9 mouse cellular contexts compared by ENCODE assay signal in the genomic region with DNA sequence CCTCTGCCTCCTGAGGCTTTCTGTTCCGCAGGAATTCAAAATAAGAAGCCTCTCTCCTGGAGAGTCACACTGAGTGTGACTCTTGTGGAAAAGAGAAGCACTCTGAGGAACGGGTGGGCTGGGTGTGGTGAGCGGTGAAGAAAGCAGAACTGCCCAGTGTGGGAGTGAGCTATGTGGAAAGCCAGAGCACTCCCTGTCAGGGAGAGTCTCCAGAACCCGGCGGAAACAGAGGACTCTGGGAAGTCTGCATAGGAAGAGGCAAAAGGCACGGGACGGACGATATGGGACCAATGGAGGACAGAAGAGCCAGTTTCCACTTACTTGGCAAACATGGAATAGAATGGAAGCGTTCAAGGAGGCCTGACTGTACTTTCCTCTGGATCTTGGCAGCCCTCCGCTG. TPM values are rescaled to one million over a fixed set of nuclear protein-coding genes. Genes with fewer than 3 reads are reported as not detected.
A peak's percentile ranks its signal among the peaks of the same experiment; 100 is the strongest.
DNase-seq lines count a peak whose midpoint lies in the region; ATAC-seq and TF ChIP-seq lines count a peak whose summit lies in the region.
"Had no signal": no experiment of that assay in that cellular context is flagged by ENCODE, and none has a peak within 500 bp of the region (broad histone marks: within the 10 kb centered on the region; RNA-seq: fewer than 3 reads in every experiment).

No protein-coding gene starts in this region.

- no peak for TF ChIP-seq CTCF in lung, adult 2 months (IDR thresholded peaks at IDR 0.05; ENCODE audit: insufficient read depth, low read length)
- TF ChIP-seq CTCF in stomach, postnatal 0 days (IDR thresholded peaks at IDR 0.05; ENCODE audit: low read depth): no peak

- no peaks in the 10 kb centered on the region for H3K27me3 ChIP-seq in stomach, postnatal 0 days (ENCODE audit: control insufficient read depth, insufficient read depth, low read length)
- H3K27me3 ChIP-seq in limb, embryonic 10.5 days (ENCODE audit: low read depth, poor library complexity, severe bottlenecking): no peaks in the 10 kb centered on the region
- H3K27me3 ChIP-seq: limb, embryonic 13.5 days had no signal

- peak; percentile 71 to 73 for DNase-seq in lung, adult 18-20 months
- DNase-seq in lung, adult 2 months: no peak
- peak; percentile 58 for DNase-seq in gastrocnemius, postnatal 14 days
- peak; percentile 20 for DNase-seq in kidney, postnatal 14 days
- no peak for DNase-seq in stomach, postnatal 0 days (ENCODE audit: low spot score)
- DNase-seq in limb, embryonic 10.5 days (ENCODE audit: low spot score): no peak
- no peak for DNase-seq in cerebellum, postnatal 10 days

- H3K4me3 ChIP-seq in lung, adult 2 months (replicated peaks; ENCODE audit: extremely low read depth, low read depth, low read length): no peak overlapping the region
- no peak overlapping the region for H3K4me3 ChIP-seq in stomach, postnatal 0 days (ENCODE audit: low read depth, low read length)
- no peak overlapping the region for H3K4me3 ChIP-seq in limb, embryonic 10.5 days
- H3K4me3 ChIP-seq: heart, embryonic 15.5 days; limb, embryonic 13.5 days had no signal

- ATAC-seq in stomach, postnatal 0 days (ENCODE audit: low FRiP score, low TSS enrichment): peak; percentile 47; the same call in 1 of the 2 replicates

- H3K4me2 ChIP-seq in stomach, postnatal 0 days (replicated peaks; ENCODE audit: low read depth): no peak overlapping the region
- H3K4me2 ChIP-seq: heart, embryonic 15.5 days; limb, embryonic 13.5 days had no signal

- TF ChIP-seq EP300 in stomach, postnatal 0 days (optimal IDR thresholded peaks at IDR 0.05): no peak

- no peaks in the 10 kb centered on the region for H3K36me3 ChIP-seq in stomach, postnatal 0 days (ENCODE audit: control insufficient read depth, insufficient read depth, low read length)
- H3K36me3 ChIP-seq in limb, embryonic 10.5 days: peaks cover 14% of the 10 kb centered on the region
- H3K36me3 ChIP-seq: heart, embryonic 15.5 days had no signal

- TF ChIP-seq POLR2A in lung, adult 2 months (IDR thresholded peaks at IDR 0.05; ENCODE audit: borderline replicate concordance, extremely low read depth, low read depth, low read length): no peak

- no peaks in the 10 kb centered on the region for H3K9me3 ChIP-seq in stomach, postnatal 0 days (ENCODE audit: control insufficient read depth, low read length)
- H3K9me3 ChIP-seq in limb, embryonic 10.5 days (replicated peaks): no peaks in the 10 kb centered on the region
- H3K9me3 ChIP-seq: heart, embryonic 15.5 days; limb, embryonic 13.5 days had no signal

- H3K4me1 ChIP-seq in lung, adult 2 months (ENCODE audit: control insufficient read depth, insufficient read depth, low read length): peaks cover 7% of the 10 kb centered on the region
- no peaks in the 10 kb centered on the region for H3K4me1 ChIP-seq in stomach, postnatal 0 days (replicated peaks; ENCODE audit: control insufficient read depth, insufficient read depth)
- H3K4me1 ChIP-seq in limb, embryonic 10.5 days: peaks cover 27% of the 10 kb centered on the region

- H3K9ac ChIP-seq in stomach, postnatal 0 days (ENCODE audit: low read length): no peak overlapping the region
- H3K9ac ChIP-seq: heart, embryonic 15.5 days; limb, embryonic 13.5 days had no signal

- intact Hi-C loops in gastrocnemius, postnatal 14 days (cut with DNase I; ENCODE audit: low total_unique reads): no loop called here

- 51% methylated on average over 10 of the region's 10 CpGs for WGBS in lung, adult 2 months
- WGBS in stomach, postnatal 0 days: 51% methylated on average over 10 of the region's 10 CpGs
- WGBS in limb, embryonic 10.5 days: 93% methylated on average over 10 of the region's 10 CpGs

- H3K27ac ChIP-seq in stomach, postnatal 0 days (replicated peaks): peak overlapping the region; percentile 58
- no peak overlapping the region for H3K27ac ChIP-seq in limb, embryonic 10.5 days

RNA-seq across cellular contexts. Expression of a gene that starts 9.0 kb away (rescaled TPM):
- polyA plus RNA-seq in lung, adult 2 months (2012; rRNA removed): 22.1 and 28.0 TPM in 2 replicates
- total RNA-seq in gastrocnemius, postnatal 14 days (2021): 1 to 10 TPM; 6.4 to 8.9 TPM
- polyA plus RNA-seq in stomach, postnatal 0 days (2015; fragmentation: Nextera tagmentation; extraction: Ambion mirVana): 7.7 and 7.9 TPM in 2 replicates
- 23.8 and 26.7 TPM in 2 replicates for polyA plus RNA-seq in limb, embryonic 10.5 days (2016; fragmentation: Nextera tagmentation; extraction: Ambion mirVana)

Comparison
In these comparisons a context has a peak if more than half of its experiments do, and no peak if none do; other contexts are left out.
1. DNase-seq: peak in lung, adult 18-20 months (2 of 2), gastrocnemius, postnatal 14 days (single experiment) and kidney, postnatal 14 days (single experiment); none in lung, adult 2 months (single experiment), stomach, postnatal 0 days (single experiment), limb, embryonic 10.5 days (single experiment) and cerebellum, postnatal 10 days (0 of 2).